Mouse (Mus musculus) neural tube, embryonic 10.5 days (tissue): ENCODE results near the gene Lhfp.

Experiments used
- DNase-seq: peaks from one replicate; pipeline ENCODE4 v3.0.0-alpha.2; 2017; ENCODE audit warnings: low spot score; ENCODE audit errors: extremely low spot score

Gene Lhfp

DNA sequence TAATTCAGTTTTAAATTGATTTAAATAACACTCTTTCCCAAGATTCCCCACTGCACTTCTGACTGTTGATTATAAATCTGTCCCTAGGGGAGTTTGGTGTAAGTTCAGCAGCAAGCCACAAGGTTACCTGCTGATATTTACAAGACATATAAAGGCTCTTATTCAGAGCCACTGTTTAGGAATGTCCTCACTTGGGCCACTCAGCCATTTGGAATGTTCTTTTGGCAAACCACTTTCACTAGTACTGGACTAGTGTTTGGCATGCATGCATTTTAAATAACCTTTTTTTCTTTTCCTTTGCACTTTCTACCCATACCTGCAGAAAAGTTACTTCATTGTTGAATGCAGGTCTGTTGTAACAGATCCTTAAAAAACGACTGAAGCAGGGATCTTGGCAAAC is 109.8 kb downstream of the Lhfp start:
- no peak for DNase-seq

DNA sequence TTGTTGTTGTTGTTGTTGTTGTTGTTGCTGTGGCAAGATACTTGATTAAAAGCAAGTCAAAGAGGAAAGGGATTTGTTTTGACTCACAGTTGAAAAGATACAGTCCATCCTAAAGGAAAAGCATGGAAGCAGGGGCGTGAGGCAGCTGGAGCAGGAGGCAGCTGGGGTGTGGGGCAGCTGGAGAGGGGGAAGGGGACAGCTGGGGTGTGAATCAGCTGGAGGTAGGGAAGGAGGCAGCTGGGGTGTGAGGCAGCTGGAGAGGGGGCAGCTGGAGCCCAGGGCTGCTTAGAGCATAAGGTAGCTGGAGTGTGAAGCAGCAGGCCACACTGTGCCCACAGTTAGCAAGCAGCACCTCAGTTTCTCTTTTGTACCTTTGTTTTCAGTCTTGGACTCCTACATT is 110.3 kb downstream of the Lhfp start:
- DNase-seq: no peak

DNA sequence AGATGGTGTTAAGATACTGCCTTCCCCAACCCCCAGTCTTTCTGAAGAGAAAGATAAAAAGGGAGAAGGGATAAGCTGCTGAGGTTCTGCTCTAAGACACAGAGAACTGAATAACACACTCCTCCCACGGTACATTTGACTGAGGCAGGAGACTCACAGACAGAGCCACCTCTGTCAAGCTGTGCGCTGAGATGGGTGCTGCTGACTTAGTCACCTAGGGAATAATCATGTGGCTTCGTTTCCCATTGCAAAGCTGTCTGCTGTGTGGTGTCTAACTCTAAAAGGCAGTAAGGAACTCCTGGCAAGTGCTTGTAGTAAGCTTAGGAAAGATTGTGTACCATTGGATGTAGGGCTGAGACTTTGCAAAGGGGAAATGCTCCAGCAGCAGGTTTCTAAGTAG is 120.6 kb downstream of the Lhfp start:
- no peak for DNase-seq

DNA sequence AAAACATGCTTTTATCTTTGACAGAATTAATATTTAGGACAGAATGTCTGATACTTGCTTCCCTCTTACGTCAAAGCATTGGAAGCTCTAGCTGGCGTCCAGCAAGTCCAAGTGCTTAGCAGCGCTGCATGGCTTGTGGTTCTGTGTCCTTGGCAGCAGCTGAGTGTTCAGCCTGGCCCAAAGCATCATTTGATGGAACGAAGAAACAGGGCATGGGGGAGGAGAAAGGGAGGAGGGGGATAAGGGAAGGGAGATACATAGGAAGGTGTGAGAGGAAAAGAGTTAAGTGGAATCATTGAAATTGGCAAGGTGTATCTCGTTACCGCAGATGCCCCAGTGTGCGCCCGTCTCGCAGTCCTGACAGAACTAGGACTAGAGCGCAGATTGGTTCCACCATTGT is 124.0 kb downstream of the Lhfp start:
- DNase-seq: no peak

DNA sequence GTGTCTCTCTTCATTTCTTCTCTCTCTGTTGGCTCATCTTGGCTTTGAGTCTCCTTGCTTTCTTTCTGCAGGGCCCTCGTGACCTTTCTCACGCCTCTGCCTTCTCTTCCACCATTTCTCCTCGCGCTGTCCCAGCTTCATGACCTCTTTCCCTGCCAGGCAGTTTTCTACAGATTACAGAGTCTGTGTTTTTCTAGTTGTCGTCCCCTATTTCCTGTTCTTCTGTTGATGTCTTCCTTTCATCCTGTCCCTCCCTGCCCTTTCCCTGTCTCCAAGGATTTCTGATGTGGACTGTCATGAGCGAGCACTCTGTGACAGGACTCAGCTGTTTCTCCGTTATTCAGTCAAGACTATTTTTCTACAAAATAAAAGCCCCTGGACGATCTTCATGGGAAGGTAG is 124.7 kb downstream of the Lhfp start:
- DNase-seq: no peak

DNA sequence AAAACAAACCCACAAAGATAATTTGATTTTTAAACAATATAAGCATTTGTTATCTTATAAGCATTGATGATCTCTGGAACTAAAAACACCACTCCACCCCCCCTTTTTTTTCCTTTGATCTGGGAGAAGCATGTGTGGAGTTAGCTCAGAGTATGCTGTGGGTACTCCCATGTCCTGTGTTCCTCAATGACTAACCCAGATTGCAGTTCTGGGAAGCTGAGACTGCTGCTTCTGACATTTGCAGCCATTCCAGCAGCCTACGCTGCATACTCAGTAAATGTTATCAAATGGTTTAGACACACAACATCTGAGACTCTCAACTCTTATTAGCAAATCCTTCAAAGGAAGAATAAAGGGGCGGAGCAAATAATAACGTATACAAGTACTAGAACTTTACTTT is 128.2 kb downstream of the Lhfp start:
- DNase-seq: no peak

DNA sequence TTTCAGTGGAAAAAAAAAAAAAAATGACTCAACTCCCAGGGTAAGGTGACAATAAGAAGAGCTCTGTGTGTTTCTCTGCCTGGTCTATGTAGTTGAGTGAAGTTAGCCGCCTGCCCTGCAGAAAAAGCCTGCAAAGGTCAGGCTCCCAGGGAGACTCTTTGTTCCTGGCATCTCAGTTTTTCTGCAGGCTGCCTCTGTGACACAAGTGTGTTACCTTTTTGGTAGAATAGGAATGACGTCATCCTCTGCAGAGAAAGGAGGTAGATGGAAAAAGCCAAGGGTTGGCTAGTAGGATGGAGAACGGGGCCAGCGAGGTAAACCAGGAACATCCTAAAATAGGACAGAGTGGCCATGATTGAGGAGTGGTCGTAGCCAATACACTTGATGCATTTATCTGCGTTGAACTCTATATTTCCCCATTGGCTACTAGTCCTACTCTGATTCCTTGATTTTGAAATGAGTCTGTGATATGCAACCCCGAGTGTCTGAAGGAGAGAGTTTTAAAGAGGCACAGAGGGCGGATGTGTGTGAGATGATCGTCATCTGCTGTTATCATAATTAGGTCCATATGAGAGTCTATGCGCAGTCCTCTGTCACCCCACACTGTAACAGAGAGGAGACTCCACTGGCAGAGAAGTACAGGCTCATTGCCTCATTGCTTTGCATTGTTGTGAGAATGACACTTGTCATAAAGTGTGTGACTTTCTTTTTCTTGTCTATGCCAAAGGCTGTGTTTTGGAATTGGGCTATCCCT is 132.2 kb downstream of the Lhfp start:
- no peak for DNase-seq

DNA sequence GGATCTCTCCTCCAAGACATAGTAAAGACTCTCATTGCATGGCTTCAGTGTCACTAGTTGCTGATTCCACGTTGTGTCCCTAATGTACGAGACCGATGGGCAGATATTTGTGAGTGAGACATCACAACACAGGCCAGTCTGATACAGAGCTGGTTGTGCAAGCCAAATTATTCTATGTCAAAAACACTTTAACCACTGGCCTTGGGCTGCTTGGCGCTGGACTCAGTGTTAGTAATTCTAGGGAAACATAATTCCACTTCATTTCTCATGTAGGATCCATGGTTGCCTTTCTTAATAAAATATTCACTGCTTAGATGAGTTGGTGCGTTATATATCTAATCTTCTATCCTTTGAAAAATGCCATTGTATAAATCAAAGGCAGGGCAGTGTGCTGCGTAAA is 138.6 kb downstream of the Lhfp start:
- DNase-seq: no peak

DNA sequence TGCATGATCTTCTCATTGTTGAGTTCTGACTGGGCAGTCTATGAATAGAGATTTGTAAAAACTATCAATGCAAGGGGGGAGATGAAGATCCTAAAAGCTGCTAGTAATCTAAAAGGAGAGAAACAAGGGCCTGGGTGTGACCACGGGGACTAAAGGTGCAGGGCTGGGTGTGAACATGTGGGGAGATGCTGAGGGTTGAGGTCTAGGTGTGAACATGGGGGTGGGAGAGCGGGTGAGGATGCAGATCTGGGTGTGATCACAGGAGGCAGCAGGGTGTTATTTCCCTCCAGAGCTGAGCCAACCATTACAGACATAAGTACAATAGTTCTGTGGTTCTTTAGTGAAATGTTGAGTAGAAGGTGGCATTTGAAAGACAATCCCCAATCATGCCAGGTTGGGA is 144.1 kb downstream of the Lhfp start:
- no peak for DNase-seq

DNA sequence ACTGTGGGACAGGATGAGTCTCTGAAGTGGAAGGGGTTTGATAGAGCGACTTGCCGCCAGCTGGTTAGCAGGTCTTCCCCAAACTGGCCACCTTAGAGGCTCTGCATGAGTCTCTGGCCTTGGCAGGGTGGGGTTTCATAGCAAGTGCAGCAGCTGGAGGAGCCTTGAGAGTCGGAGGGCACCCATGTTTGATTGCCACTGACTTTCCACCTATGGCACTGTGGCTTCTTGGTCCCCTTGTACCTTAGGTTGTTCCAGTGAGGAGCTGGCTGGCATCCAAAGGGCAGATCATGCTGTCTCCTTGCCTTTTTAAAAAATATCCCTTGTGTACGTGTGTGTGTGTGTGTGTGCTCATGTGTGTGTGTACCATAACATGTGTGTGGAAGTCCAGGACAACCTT is 152.1 kb downstream of the Lhfp start:
- DNase-seq: no peak

DNA sequence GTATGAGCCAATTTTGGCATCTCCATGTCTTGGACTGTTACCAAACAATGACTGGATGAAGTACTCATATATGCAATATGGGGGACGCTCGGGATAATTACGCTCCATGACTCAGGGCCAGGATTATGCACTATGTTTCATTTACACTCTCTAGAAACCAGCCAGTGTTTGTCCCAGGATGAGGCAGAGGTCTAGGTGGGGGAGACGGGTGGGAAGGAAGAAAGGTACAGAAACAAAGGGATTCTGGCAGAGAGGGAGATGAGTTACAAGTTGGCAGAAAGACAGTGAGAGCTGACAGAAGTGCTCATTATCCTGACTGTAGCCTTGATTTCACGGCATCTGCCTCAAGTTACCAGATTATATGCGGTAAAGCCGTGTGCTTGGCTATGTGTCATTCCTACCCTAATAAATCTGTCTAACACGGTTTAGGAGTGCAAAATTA is 154.4 kb downstream of the Lhfp start:
- no peak for DNase-seq

DNA sequence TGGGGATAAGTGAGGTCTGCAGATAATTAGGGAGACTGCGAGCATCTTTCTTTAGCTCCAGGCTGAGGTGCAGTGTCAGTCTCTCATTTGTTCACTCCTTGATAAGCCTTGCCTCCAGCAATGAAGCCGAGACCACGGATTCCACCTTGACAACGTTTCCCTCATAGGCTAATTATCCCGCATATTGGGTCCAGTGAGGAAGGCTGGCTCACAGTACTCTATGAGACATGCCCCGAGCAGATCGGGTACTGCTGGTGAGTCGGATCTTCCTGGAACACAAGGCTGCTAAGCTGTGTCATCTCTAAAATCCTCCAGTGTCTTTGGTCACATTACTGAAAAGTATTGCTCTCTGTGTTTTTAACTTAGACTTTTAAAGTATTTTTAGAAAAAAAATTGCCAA is 158.8 kb downstream of the Lhfp start:
- no peak for DNase-seq

DNA sequence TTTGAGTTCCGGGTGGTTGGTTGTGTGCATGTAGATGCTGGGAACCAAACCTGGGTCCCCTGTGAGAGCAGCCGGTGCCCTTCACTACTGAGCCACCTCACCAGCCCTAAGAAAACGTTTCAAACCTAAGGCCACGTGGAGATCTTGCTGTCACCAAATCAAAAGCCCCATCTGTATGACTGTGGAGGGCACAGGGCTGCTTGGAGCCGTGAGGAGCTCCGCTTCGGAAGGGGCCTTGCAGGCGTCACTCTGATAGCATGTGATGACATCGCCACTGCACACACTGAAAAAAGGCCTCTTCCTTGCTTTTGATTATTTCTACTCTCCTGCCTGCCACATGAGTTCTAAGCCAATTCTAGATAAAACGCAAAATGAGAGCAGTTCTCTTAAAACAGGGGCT is 159.5 kb downstream of the Lhfp start:
- DNase-seq: no peak

DNA sequence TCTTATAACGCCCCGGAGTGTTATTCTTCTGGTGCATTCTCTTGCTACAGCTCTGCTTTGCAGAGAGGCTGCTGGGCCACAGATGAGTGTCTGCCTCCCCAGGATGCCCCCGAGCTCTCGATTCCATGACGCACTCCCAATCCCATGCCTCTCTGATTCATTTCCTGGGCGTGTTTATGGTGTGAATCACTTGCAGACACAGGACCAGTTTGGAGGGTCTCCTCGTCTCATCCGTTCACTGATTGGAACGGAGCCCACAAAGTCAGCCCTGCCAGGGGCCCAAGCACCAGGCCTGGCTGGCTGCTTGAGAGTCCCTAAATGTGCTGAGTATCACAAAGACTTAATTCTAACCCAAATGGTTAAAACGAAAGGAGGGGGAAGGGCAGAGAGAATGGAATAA is 160.3 kb downstream of the Lhfp start:
- no peak for DNase-seq

DNA sequence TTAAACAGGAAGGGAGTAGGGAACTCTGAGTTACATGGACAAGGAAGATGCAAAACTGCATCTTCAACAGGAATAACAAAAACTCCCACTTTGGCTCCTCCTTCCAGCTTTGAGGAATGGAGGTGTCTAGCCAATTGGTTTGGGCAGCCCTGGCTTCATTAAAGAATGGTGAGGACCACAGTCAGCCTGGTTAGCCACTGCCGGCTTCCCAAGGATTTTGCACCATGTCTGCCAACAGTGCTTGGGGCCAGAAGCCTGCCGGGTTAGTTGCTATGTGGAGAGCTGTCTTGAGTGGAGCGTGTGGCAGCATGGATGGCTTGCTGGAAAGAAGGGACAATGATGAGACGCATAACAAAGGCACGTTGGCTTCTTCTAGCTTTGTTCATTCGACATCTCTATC is 160.9 kb downstream of the Lhfp start:
- no peak for DNase-seq

DNA sequence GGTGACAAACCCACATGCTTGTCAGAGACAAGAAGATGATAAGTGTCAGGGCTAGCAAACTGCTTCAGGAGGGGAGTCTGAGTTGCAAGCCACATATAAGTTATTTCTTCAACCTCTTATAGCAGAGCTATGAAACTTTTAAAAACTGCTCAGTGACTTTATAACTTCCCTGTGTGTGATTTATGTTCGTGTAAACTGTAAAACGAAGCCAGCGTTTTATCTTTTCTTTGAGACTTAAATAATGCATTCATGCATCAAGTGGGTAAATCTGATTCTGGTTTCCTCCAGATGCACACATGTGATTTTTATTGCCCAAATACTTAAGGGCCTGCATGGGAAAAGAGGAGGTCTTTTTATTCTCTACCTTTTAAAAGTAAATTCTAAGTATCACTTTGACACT is 161.4 kb downstream of the Lhfp start:
- DNase-seq: no peak

DNA sequence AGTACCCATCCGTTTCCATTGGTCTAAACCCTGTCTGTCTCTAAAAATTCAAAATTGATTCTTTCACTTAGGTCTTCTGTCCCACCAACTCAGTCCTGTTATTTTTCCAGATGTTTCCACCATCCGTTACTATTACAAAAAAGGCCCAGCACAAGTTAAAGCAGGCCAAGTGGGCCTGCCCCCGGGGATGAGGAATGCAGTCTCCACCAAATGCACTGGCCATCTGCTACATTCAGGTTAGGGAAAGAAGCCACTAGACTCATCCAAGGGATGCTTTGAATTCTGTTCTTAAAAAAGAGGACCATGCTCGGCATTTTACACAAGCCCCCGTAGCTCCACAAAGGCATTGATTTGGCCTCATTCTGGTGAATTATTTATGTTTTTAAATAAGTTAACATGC is 162.3 kb downstream of the Lhfp start:
- DNase-seq: no peak

DNA sequence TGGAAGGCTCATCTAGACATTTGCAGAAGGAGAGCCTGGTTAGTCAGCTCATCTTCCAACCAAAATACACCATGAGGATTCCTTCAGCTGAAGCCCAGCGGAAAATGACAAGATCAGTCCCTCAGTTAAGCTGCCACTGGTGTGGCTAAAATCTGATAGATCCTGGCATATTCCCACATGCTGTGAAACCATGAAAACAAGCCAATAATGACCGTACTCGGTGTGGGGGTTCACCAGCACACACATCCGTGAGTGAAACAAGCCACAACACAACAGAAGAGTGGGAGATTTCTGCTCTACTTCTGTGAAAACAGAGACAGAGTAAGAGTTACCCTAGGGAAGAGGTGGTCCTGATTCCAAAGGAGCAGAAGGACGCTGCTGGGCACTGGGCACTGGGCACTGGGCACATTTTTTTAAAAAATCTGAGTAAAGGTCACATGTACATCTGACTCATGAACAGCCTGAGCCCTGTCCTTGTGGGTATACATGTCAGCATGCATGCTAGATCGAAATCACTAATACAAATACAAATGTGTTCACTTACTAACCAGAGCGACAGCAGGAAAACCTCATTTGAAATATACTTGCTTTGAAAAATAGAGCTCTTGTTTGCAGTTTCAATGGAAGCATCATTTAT is 163.1 kb downstream of the Lhfp start:
- DNase-seq: no peak

DNA sequence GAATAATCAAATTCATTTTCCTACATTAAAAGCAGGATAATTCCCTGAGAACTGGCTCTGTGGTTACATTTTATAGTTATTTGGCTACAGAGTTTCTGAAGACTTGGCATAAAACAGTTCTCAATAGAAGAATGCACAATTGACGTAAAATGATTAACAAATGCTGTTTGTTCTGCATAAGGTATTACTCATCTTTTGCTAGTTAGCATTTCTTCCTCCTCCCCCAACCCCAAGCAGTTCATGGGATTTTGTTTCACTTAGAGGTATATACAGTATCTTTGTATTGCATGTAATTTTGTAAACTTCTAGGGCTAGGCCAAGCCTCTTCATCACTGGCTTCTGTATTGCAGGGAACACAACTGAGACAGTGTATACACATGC is 163.6 kb downstream of the Lhfp start:
- no peak for DNase-seq

DNA sequence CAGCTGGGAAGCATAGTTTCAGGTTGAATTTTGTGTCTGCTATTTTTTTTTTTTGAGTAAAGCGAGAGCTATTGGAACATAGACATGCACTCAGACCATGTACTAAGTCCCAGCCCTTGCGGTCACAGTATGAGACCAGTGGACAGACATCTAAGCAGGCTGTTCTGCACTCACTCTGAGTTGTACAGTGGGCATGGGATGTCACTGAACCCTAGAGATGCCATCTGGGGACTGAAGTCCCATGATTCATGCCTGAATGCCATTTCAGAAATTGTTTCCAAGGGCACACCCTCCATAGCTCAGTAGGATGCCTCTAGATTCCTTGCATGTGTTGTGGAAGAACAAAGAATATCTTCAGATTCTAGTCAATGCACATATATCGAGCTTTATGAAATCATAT is 164.4 kb downstream of the Lhfp start:
- DNase-seq: no peak

DNA sequence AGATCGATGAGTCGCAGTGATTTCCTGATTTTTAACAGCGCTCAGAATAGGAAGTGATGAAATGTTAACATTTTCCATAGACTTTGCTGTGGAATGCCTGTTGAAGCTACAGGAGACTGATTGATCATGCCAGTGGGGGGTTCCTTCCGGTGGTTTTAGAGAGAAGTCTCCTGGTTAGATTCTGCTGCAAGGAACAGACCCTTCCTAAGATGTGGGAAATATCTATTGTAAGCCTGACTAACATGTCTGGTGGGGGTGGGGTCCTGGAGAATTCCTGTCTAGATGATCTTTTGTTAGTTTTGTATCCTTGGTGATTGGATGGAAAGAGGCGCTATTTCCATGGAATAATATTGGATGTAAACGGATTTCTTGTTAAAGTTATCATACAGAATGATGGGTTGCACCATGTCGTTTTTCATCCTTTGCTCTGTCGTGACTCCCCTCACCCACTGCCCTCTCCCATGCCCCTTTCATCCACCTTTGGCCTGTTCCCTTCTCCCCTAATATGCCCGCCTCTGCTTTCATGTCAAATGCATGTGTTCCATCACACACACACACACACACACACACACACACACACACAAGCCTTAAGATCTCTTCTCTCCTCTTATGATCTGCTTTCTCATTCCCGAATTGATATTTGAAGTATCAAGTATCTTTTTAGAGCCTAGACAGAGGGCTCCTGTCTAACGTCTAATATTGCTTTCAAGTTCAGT is 165.3 kb downstream of the Lhfp start:
- DNase-seq: peak; percentile 46

DNA sequence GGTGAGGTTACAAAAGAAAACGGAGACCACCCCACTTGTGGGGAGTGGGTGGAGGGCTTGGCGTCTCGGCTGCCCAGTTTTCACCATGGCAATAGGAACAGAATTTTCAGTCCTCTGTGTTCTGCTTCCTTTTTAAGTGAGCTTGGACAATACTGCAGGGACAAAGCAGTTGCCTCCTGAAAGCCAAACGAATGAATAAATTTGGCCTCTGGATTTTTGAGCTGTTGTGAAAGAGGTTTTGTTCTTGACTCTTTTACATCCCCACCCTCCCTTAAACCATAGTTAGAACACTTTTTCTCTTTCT is 165.8 kb downstream of the Lhfp start:
- DNase-seq: no peak
